Mouse (Mus musculus) MEL (cell line): ENCODE measurements around the gene Ap4b1. TPM values are rescaled to one million over a fixed set of nuclear protein-coding genes. Genes with fewer than 3 reads are reported as not detected.
A peak's percentile ranks its signal among the peaks of the same experiment; 100 is the strongest.

ENCODE experiments used
- DNase-seq: peaks from one replicate; pipeline ENCODE4 v3.0.0; 2011; ENCODE audit warnings: low read depth, low spot score
- H3K27ac ChIP-seq: 2 replicates; pipeline ENCODE4 v1.5.1; 2012; ENCODE audit warnings: low read depth, mild to moderate bottlenecking, control low read depth, low read length, moderate library complexity; ENCODE audit not compliant: control insufficient read depth
- H3K27me3 ChIP-seq, 2 experiments: fragments of 150-350 bp in 1 of 2; sonication (generic) in 1 of 2; 2 replicates each; pipeline ENCODE4 v1.6.1; 2012; ENCODE audit warnings: low read length in 2 of 2, mild to moderate bottlenecking in 2 of 2, improper control_type of control experiment in 1 of 2, moderate library complexity in 1 of 2; ENCODE audit not compliant: insufficient read depth in 2 of 2, control insufficient read depth in 1 of 2
- H3K36me3 ChIP-seq, 2 experiments: 2 replicates each; pipeline ENCODE4 v1.6.1; 2012 to 2014; ENCODE audit warnings: low read length in 2 of 2, improper control_type of control experiment in 1 of 2, inconsistent platforms in 1 of 2, mild to moderate bottlenecking in 1 of 2; ENCODE audit not compliant: insufficient read depth in 2 of 2, control insufficient read depth in 1 of 2
- H3K4me1 ChIP-seq, 2 experiments: fragments of 150-350 bp in 1 of 2; sonication (generic) in 1 of 2; 2 replicates each; pipeline ENCODE4 v1.6.1; 2012; ENCODE audit warnings: low read length in 2 of 2, improper control_type of control experiment in 1 of 2, mild to moderate bottlenecking in 1 of 2; ENCODE audit not compliant: insufficient read depth in 2 of 2, control insufficient read depth in 1 of 2
- H3K4me3 ChIP-seq, 2 experiments: fragments of 150-350 bp in 1 of 2; sonication (generic) in 1 of 2; 2 replicates each; pipeline ENCODE4 v1.5.1; 2012; ENCODE audit warnings: low read depth in 2 of 2, low read length in 2 of 2, mild to moderate bottlenecking in 2 of 2, moderate library complexity in 2 of 2, control low read depth in 1 of 2, improper control_type of control experiment in 1 of 2; ENCODE audit not compliant: control insufficient read depth in 1 of 2, insufficient read depth in 1 of 2
- H3K79me2 ChIP-seq: 2 replicates; pipeline ENCODE4 v1.6.1; 2012; ENCODE audit warnings: mild to moderate bottlenecking, low read length, moderate library complexity; ENCODE audit not compliant: control insufficient read depth, poor library complexity, insufficient read depth
- H3K9ac ChIP-seq: 2 replicates; pipeline ENCODE4 v1.6.1; 2012; ENCODE audit warnings: low read depth, mild to moderate bottlenecking, control low read depth, low read length, moderate library complexity; ENCODE audit not compliant: control insufficient read depth, poor library complexity, severe bottlenecking
- H3K9me3 ChIP-seq: fragments of 150-350 bp; sonication (generic); replicated peaks from 2 replicates; pipeline ENCODE4 v1.6.1; 2012; ENCODE audit warnings: mild to moderate bottlenecking, low read length, improper control_type of control experiment, moderate library complexity; ENCODE audit not compliant: insufficient read depth
- BHLHE40 ChIP-seq: IDR thresholded peaks from 2 replicates; pipeline ENCODE4 v1.6.1; 2012; ENCODE audit warnings: low read depth, mild to moderate bottlenecking, inconsistent platforms, low read length, improper control_type of control experiment, borderline replicate concordance
- CHD1 ChIP-seq: IDR thresholded peaks from 2 replicates; pipeline ENCODE4 v1.6.1; 2012; ENCODE audit warnings: low read depth, mild to moderate bottlenecking, inconsistent platforms, low read length, improper control_type of control experiment
- CTCF ChIP-seq, 3 experiments: IDR thresholded peaks in 2 of 3; conservative IDR thresholded peaks in 1 of 3; 2 replicates each; pipeline ENCODE4 v1.5.1; 2011 to 2012; ENCODE audit warnings: low read length in 3 of 3, low read depth in 2 of 3, mild to moderate bottlenecking in 2 of 3, improper control_type of control experiment in 1 of 3, inconsistent platforms in 1 of 3, mixed read lengths in 1 of 3, moderate library complexity in 1 of 3; ENCODE audit not compliant: control insufficient read depth in 1 of 3, insufficient read depth in 1 of 3, poor library complexity in 1 of 3, severe bottlenecking in 1 of 3
- E2F4 ChIP-seq: IDR thresholded peaks from 2 replicates; pipeline ENCODE4 v1.6.1; 2011; ENCODE audit warnings: low read depth, low read length, improper control_type of control experiment, borderline replicate concordance
- ELF1 ChIP-seq: IDR thresholded peaks from 2 replicates; pipeline ENCODE4 v1.6.1; 2014; ENCODE audit warnings: low read depth, mild to moderate bottlenecking, inconsistent platforms, low read length, improper control_type of control experiment, moderate library complexity
- EP300 ChIP-seq, 2 experiments: IDR thresholded peaks; 2 replicates each; pipeline ENCODE4 v1.6.1; 2011; ENCODE audit warnings: improper control_type of control experiment in 2 of 2, low read length in 2 of 2, low read depth in 1 of 2, mild to moderate bottlenecking in 1 of 2
- ETS1 ChIP-seq: IDR thresholded peaks from 2 replicates; pipeline ENCODE4 v1.6.1; 2012; ENCODE audit warnings: low read depth, mild to moderate bottlenecking, inconsistent platforms, low read length, improper control_type of control experiment, moderate library complexity
- GABPA ChIP-seq: IDR thresholded peaks from 2 replicates; pipeline ENCODE4 v1.6.1; 2012; ENCODE audit warnings: low read depth, mild to moderate bottlenecking, inconsistent platforms, low read length, improper control_type of control experiment, moderate library complexity
- KAT2A ChIP-seq: conservative IDR thresholded peaks from 2 replicates; pipeline ENCODE4 v1.6.1; 2012; ENCODE audit warnings: low read depth, low read length, improper control_type of control experiment, inconsistent platforms
- MAFK ChIP-seq: IDR thresholded peaks from 2 replicates; pipeline ENCODE4 v1.6.1; 2011; ENCODE audit warnings: low read depth, mild to moderate bottlenecking, low read length, improper control_type of control experiment, borderline replicate concordance
- MAX ChIP-seq: IDR thresholded peaks from 2 replicates; pipeline ENCODE4 v1.6.1; 2011; ENCODE audit warnings: low read length, improper control_type of control experiment
- MAZ ChIP-seq: IDR thresholded peaks from 2 replicates; pipeline ENCODE4 v1.6.1; 2012; ENCODE audit warnings: low read depth, mild to moderate bottlenecking, inconsistent platforms, low read length, improper control_type of control experiment
- MEF2A ChIP-seq: IDR thresholded peaks from 2 replicates; pipeline ENCODE4 v1.6.1; 2014; ENCODE audit warnings: low read depth, mild to moderate bottlenecking, inconsistent platforms, low read length, improper control_type of control experiment; ENCODE audit not compliant: poor library complexity, insufficient replicate concordance, severe bottlenecking; ENCODE audit errors: extremely low read depth
- MXI1 ChIP-seq: IDR thresholded peaks from 2 replicates; pipeline ENCODE4 v1.6.1; 2011; ENCODE audit warnings: mild to moderate bottlenecking, low read depth, low read length, improper control_type of control experiment
- MYC ChIP-seq: IDR thresholded peaks from 2 replicates; pipeline ENCODE4 v1.6.1; 2011; ENCODE audit warnings: low read depth, mild to moderate bottlenecking, low read length, improper control_type of control experiment, moderate library complexity
- NELFE ChIP-seq: IDR thresholded peaks from 2 replicates; pipeline ENCODE4 v1.6.1; 2011; ENCODE audit warnings: low read depth, low read length, improper control_type of control experiment
- NRF1 ChIP-seq: IDR thresholded peaks from 2 replicates; pipeline ENCODE4 v1.6.1; 2014; ENCODE audit warnings: low read depth, mild to moderate bottlenecking, inconsistent platforms, low read length, improper control_type of control experiment, moderate library complexity; ENCODE audit not compliant: poor library complexity, insufficient read depth, severe bottlenecking
- POLR2A ChIP-seq, 2 experiments: IDR thresholded peaks; 2 replicates each; pipeline ENCODE4 v1.6.1; 2011 to 2012; ENCODE audit warnings: low read length in 2 of 2, mild to moderate bottlenecking in 2 of 2, control low read depth in 1 of 2, improper control_type of control experiment in 1 of 2, low read depth in 1 of 2, moderate library complexity in 1 of 2; ENCODE audit not compliant: control insufficient read depth in 1 of 2, insufficient read depth in 1 of 2, poor library complexity in 1 of 2
- POLR2AphosphoS2 ChIP-seq: IDR thresholded peaks from 2 replicates; pipeline ENCODE4 v1.6.1; 2011; ENCODE audit warnings: low read length, improper control_type of control experiment
- RAD21 ChIP-seq: IDR thresholded peaks from 2 replicates; pipeline ENCODE4 v1.6.1; 2011; ENCODE audit warnings: mild to moderate bottlenecking, low read depth, low read length, improper control_type of control experiment
- RCOR1 ChIP-seq: IDR thresholded peaks from 2 replicates; pipeline ENCODE4 v1.6.1; 2012; ENCODE audit warnings: low read depth, mild to moderate bottlenecking, inconsistent platforms, low read length, improper control_type of control experiment
- SMC3 ChIP-seq: IDR thresholded peaks from 2 replicates; pipeline ENCODE4 v1.6.1; 2011; ENCODE audit warnings: low read depth, low read length, improper control_type of control experiment
- TBP ChIP-seq: IDR thresholded peaks from 2 replicates; pipeline ENCODE4 v1.8.0; 2011; ENCODE audit warnings: low read depth, low read length, improper control_type of control experiment
- TCF12 ChIP-seq: IDR thresholded peaks from 2 replicates; pipeline ENCODE4 v1.6.1; 2014; ENCODE audit warnings: low read depth, mild to moderate bottlenecking, inconsistent platforms, low read length, improper control_type of control experiment, moderate library complexity
- USF2 ChIP-seq, 2 experiments: IDR thresholded peaks; 2 replicates each; pipeline ENCODE4 v1.6.1; 2011 to 2012; ENCODE audit warnings: improper control_type of control experiment in 2 of 2, low read length in 2 of 2, borderline replicate concordance in 1 of 2, inconsistent platforms in 1 of 2, low read depth in 1 of 2, mild to moderate bottlenecking in 1 of 2; ENCODE audit not compliant: insufficient read depth in 1 of 2
- ZKSCAN1 ChIP-seq: IDR thresholded peaks from 2 replicates; pipeline ENCODE4 v1.6.1; 2012; ENCODE audit warnings: low read depth, mild to moderate bottlenecking, inconsistent platforms, low read length, improper control_type of control experiment, moderate library complexity
- ZMIZ1 ChIP-seq: IDR thresholded peaks from 2 replicates; pipeline ENCODE4 v1.6.1; 2012; ENCODE audit warnings: low read depth, mild to moderate bottlenecking, inconsistent platforms, low read length, improper control_type of control experiment, moderate library complexity
- ZNF384 ChIP-seq: IDR thresholded peaks from 2 replicates; pipeline ENCODE4 v1.6.1; 2012; ENCODE audit warnings: low read depth, mild to moderate bottlenecking, inconsistent platforms, low read length, improper control_type of control experiment
- polyA plus RNA-seq, 2 experiments: library from polyadenylated mRNA; stranded (reverse) in 1 of 2; unstranded in 1 of 2; fragments of >175 nt in 1 of 2; fragments of >200 nt in 1 of 2; gene quantifications; 2 replicates each; pipeline versions ENCODE4 v1.2.1 to v1.2.4; 2012; ENCODE audit warnings: low replicate concordance in 2 of 2, low read depth in 1 of 2; ENCODE audit not compliant: insufficient read length in 2 of 2, insufficient read depth in 1 of 2, missing spikeins in 1 of 2
- total RNA-seq: library from RNA; depleted of rRNA; stranded (reverse); fragments of 300-350 nt; gene quantifications from 2 replicates; pipeline ENCODE4 v1.2.3, GENCODE M21; 2012

The Ap4b1 gene
- total and polyA plus RNA-seq, 3 experiments: 15.1 to 20.2 TPM; not detected in 1

- Histone ChIP-seq H3K4me1 (peaks cover 4 to 6% of the 10 kb centered on the region in 2 experiments; a peak in 3 of 4 replicates), H3K27me3 (no peaks in the 10 kb centered on the region), H3K4me3 (no peak overlapping the region), H3K79me2 (peaks cover 19% of the 10 kb centered on the region), H3K9ac (no peak overlapping the region), H3K9me3 (no peaks in the 10 kb centered on the region), H3K27ac (no peak overlapping the region), H3K36me3 (peaks cover 0 to 12% of the 10 kb centered on the region in 2 experiments)
- TF ChIP-seq TBP (no peak), RCOR1 (no peak), MYC (no peak), ZKSCAN1 (no peak), MAFK (no peak), ZMIZ1 (no peak), ETS1 (no peak), POLR2A (IDR thresholded peaks at IDR 0.05; ENCODE audit: control insufficient read depth in 1 of 2, insufficient read depth in 1 of 2, low read depth in 1 of 2, low read length in 2 of 2, poor library complexity in 1 of 2) (no peak), GABPA (no peak), MAX (no peak), KAT2A (no peak), MXI1 (no peak), MAZ (no peak), NRF1 (no peak), TCF12 (no peak), CHD1 (no peak), ELF1 (no peak), BHLHE40 (no peak), USF2 (IDR thresholded peaks at IDR 0.05; ENCODE audit: borderline replicate concordance in 1 of 2, insufficient read depth in 1 of 2, low read depth in 1 of 2, low read length in 2 of 2) (no peak)
- no peak for DNase-seq
Observed at GRCm38 (mm10) chr3:103810967-103811366, 1.6 kb downstream of the Ap4b1 start.

GRCm38 (mm10) chr3:103827548-103827947 is 18.2 kb downstream of the Ap4b1 start:
- Histone ChIP-seq H3K4me1 (peaks cover 6 to 7% of the 10 kb centered on the region in 2 experiments), H3K27ac (no peak overlapping the region), H3K9me3 (no peaks in the 10 kb centered on the region), H3K79me2 (no peaks in the 10 kb centered on the region), H3K27me3 (no peaks in the 10 kb centered on the region), H3K9ac (no peak overlapping the region), H3K36me3 (peaks cover 0 to 11% of the 10 kb centered on the region in 2 experiments; a peak in 2 of 4 replicates), H3K4me3 (no peak overlapping the region)
- DNase-seq: peak; percentile 16
- TF ChIP-seq ZNF384: no peak
- TF ChIP-seq E2F4: no peak
- no peak for TF ChIP-seq EP300 (IDR thresholded peaks at IDR 0.05; ENCODE audit: low read depth in 1 of 2, low read length in 2 of 2)
- TF ChIP-seq BHLHE40: no peak
- no peak for TF ChIP-seq NELFE
- peak; percentile 32 for TF ChIP-seq RAD21
- TF ChIP-seq POLR2AphosphoS2: no peak
- no peak for TF ChIP-seq MXI1
- peak in 2 of 3 experiments; percentile 28 to 43; a peak in 4 of 6 replicates for TF ChIP-seq CTCF (IDR thresholded peaks at IDR 0.05 in 2 of 3, conservative IDR thresholded peaks at IDR 0.05 in 1 of 3; ENCODE audit: control insufficient read depth in 1 of 3, insufficient read depth in 1 of 3, low read depth in 2 of 3, low read length in 3 of 3, poor library complexity in 1 of 3, severe bottlenecking in 1 of 3)
- no peak for TF ChIP-seq KAT2A
- TF ChIP-seq SMC3: peak; percentile 21; the same call in 1 of the 2 replicates
- TF ChIP-seq MEF2A: no peak
